Mouse (Mus musculus) spleen, adult 12 weeks (tissue): ENCODE data around the gene Gpr68.

Experiments used
- DNase-seq: peaks from one replicate; pipeline ENCODE4 v3.0.0; 2022; ENCODE audit warnings: low spot score

Gene Gpr68

GRCm38 (mm10) chr12:100924646-100925339, 16.8 kb upstream of the Gpr68 start:
- no peak for DNase-seq

GRCm38 (mm10) chr12:100910731-100911130, 2.7 kb upstream of the Gpr68 start:
- DNase-seq = no peak

- DNase-seq = no peak
These were observed 1.8 kb upstream of the Gpr68 start for GRCm38 (mm10) chr12:100909765-100910164.

- no peak for DNase-seq
These were observed 468 bp upstream of the Gpr68 start for GRCm38 (mm10) chr12:100908298-100909034.

- no peak for DNase-seq
These were observed 1.1 kb downstream of the Gpr68 start for GRCm38 (mm10) chr12:100906861-100907260.

GRCm38 (mm10) chr12:100903761-100904160, 4.2 kb downstream of the Gpr68 start:
- peak; percentile 49 for DNase-seq

- no peak for DNase-seq
These were observed 6.6 kb downstream of the Gpr68 start for GRCm38 (mm10) chr12:100901386-100901785.

- DNase-seq = no peak
These were observed 7.1 kb downstream of the Gpr68 start for GRCm38 (mm10) chr12:100900901-100901300.

GRCm38 (mm10) chr12:100899111-100899640, 8.8 kb downstream of the Gpr68 start:
- no peak for DNase-seq

- no peak for DNase-seq
These were observed 10.0 kb downstream of the Gpr68 start for GRCm38 (mm10) chr12:100897736-100898650.

- DNase-seq = no peak
These were observed 11.3 kb downstream of the Gpr68 start for GRCm38 (mm10) chr12:100896661-100897060.

- DNase-seq = no peak
These were observed 12.5 kb downstream of the Gpr68 start for GRCm38 (mm10) chr12:100895504-100895903.

GRCm38 (mm10) chr12:100890548-100890947, 17.4 kb downstream of the Gpr68 start:
- DNase-seq = no peak

GRCm38 (mm10) chr12:100887801-100888258, 20.2 kb downstream of the Gpr68 start:
- no peak for DNase-seq

- DNase-seq = no peak
These were observed 21.1 kb downstream of the Gpr68 start for GRCm38 (mm10) chr12:100886877-100887276.

- DNase-seq = no peak
These were observed 22.4 kb downstream of the Gpr68 start for GRCm38 (mm10) chr12:100885585-100885984.

- no peak for DNase-seq
These were observed 24.8 kb downstream of the Gpr68 start for GRCm38 (mm10) chr12:100883168-100883567.

GRCm38 (mm10) chr12:100878556-100878955, 29.4 kb downstream of the Gpr68 start:
- DNase-seq = no peak

GRCm38 (mm10) chr12:100877936-100878335, 30.1 kb downstream of the Gpr68 start:
- no peak for DNase-seq

- DNase-seq = no peak
These were observed 32.0 kb downstream of the Gpr68 start for GRCm38 (mm10) chr12:100875960-100876359.

- no peak for DNase-seq
These were observed 32.4 kb downstream of the Gpr68 start for GRCm38 (mm10) chr12:100875553-100875952.

GRCm38 (mm10) chr12:100873612-100874011, 34.4 kb downstream of the Gpr68 start:
- no peak for DNase-seq
